Mouse (Mus musculus) heart, embryonic 15.5 days (tissue): ENCODE data around the gene Prim1. TPM values are rescaled to one million over a fixed set of nuclear protein-coding genes. Genes with fewer than 3 reads are reported as not detected.
A peak's percentile ranks its signal among the peaks of the same experiment; 100 is the strongest.
"Not testable (repeated sequence)": the region's sequence is repeated elsewhere in the genome, so short reads cannot be mapped to it uniquely, and the experiment has no call there.

ENCODE experiments used
- ATAC-seq: fragments of 200-750 bp; cut with Nextera tagmentation; replicated peaks from 2 replicates; pipeline ENCODE4 v1.8.0; 2017; ENCODE audit warnings: low read depth, moderate TSS enrichment; ENCODE audit not compliant: insufficient number of reproducible peaks, insufficient read depth, low FRiP score
- H3K27ac ChIP-seq: fragments of 300-500 bp; sonication (generic); 2 replicates; pipeline ENCODE4 v1.5.1; 2015; ENCODE audit warnings: mild to moderate bottlenecking, inconsistent platforms
- H3K27me3 ChIP-seq: fragments of 300-500 bp; sonication (generic); 2 replicates; pipeline ENCODE4 v1.6.1; 2015; ENCODE audit warnings: inconsistent platforms
- H3K36me3 ChIP-seq: fragments of 300-500 bp; sonication (generic); 2 replicates; pipeline ENCODE4 v1.6.1; 2015; ENCODE audit warnings: mild to moderate bottlenecking, inconsistent platforms
- H3K4me1 ChIP-seq: fragments of 300-500 bp; sonication (generic); replicated peaks from 2 replicates; pipeline ENCODE4 v1.6.1; 2015; ENCODE audit warnings: inconsistent platforms
- H3K4me2 ChIP-seq: fragments of 300-500 bp; sonication (generic); 2 replicates; pipeline ENCODE4 v1.6.1; 2015; ENCODE audit warnings: inconsistent platforms, mild to moderate bottlenecking, moderate library complexity
- H3K4me3 ChIP-seq: fragments of 300-500 bp; sonication (generic); 2 replicates; pipeline ENCODE4 v1.5.1; 2015; ENCODE audit warnings: mild to moderate bottlenecking, inconsistent platforms
- H3K9ac ChIP-seq: fragments of 300-500 bp; sonication (generic); 2 replicates; pipeline ENCODE4 v1.6.1; 2015; ENCODE audit warnings: mild to moderate bottlenecking, inconsistent platforms
- H3K9me3 ChIP-seq: fragments of 300-500 bp; sonication (generic); replicated peaks from 2 replicates; pipeline ENCODE4 v1.6.1; 2016; ENCODE audit warnings: inconsistent platforms
- WGBS: fragments of 180-500 bp; shearing (Covaris S2); methylation state at CpG from one replicate; pipeline ENCODE4 v1.1.7; 2015; ENCODE audit warnings: mixed read lengths; 5-methylcytosine and 5-hydroxymethylcytosine counted together
- polyA plus RNA-seq: library from polyadenylated mRNA; unstranded; fragments of >200 nt; fragmentation: Nextera tagmentation; extraction: Ambion mirVana; gene quantifications from 2 replicates; pipeline ENCODE4 v1.2.1, GENCODE M21; 2015

Prim1 gene
- polyA plus RNA-seq, 1 experiment from 2014 or later = 41.5 TPM

- H3K4me3 ChIP-seq = peak overlapping the region; percentile 84
- peak overlapping the region; percentile 76 for H3K9ac ChIP-seq
- peak overlapping the region; percentile 98 for H3K27ac ChIP-seq
- H3K4me2 ChIP-seq = peak overlapping the region; percentile 85
- no peaks in the 10 kb centered on the region for H3K9me3 ChIP-seq
- H3K36me3 ChIP-seq = no peaks in the 10 kb centered on the region
- H3K27me3 ChIP-seq = no peaks in the 10 kb centered on the region
- H3K4me1 ChIP-seq = peaks cover 22% of the 10 kb centered on the region
- ATAC-seq = no peak; the same call in 1 of the 2 replicates
- WGBS = 1% methylated on average over 18 of the region's 18 CpGs
Observed at GRCm38 (mm10) chr10:128058184-128058583, 43.2 kb downstream of the Prim1 start.

- Histone ChIP-seq H3K4me2 (peak within 1 kb of the TSS; percentile 85), H3K27me3 (no peaks in the 10 kb centered on the region), H3K27ac (peak within 1 kb of the TSS; percentile 98), H3K36me3 (no peaks in the 10 kb centered on the region; the same call in 1 of the 2 replicates), H3K9ac (peak within 1 kb of the TSS; percentile 83), H3K4me3 (peak within 1 kb of the TSS; percentile 84), H3K9me3 (no peaks in the 10 kb centered on the region), H3K4me1 (peaks cover 22% of the 10 kb centered on the region)
- peak; percentile 92 for ATAC-seq
- WGBS = under 1% methylated on average over 49 of the region's 72 CpGs
Observed at GRCm38 (mm10) chr10:128058601-128059151, 43.7 kb downstream of the Prim1 start, which contains the start of gene Ptges3. TSS of gene Ptges3 (plus strand) at chr10:128058954.

- peak overlapping the region; percentile 83 for H3K9ac ChIP-seq
- H3K4me3 ChIP-seq = peak overlapping the region; percentile 84
- H3K9me3 ChIP-seq = no peaks in the 10 kb centered on the region
- peak overlapping the region; percentile 98 for H3K27ac ChIP-seq
- peaks cover 24% of the 10 kb centered on the region for H3K4me1 ChIP-seq
- H3K4me2 ChIP-seq = peak overlapping the region; percentile 85
- WGBS = under 1% methylated on average over 43 of the region's 62 CpGs
- ATAC-seq = peak; percentile 57
- H3K36me3 ChIP-seq = peaks cover 4% of the 10 kb centered on the region; the same call in 1 of the 2 replicates
- H3K27me3 ChIP-seq = no peaks in the 10 kb centered on the region
Observed at GRCm38 (mm10) chr10:128059207-128059981, 44.4 kb downstream of the Prim1 start.

GRCm38 (mm10) chr10:128061109-128061508 is 46.1 kb downstream of the Prim1 start:
- 85% methylated on average over 5 of the region's 5 CpGs for WGBS
- Histone ChIP-seq H3K4me1 (peaks cover 24% of the 10 kb centered on the region), H3K27me3 (no peaks in the 10 kb centered on the region), H3K9ac (peak overlapping the region; percentile 83; the same call in 1 of the 2 replicates), H3K9me3 (no peaks in the 10 kb centered on the region), H3K4me2 (peak overlapping the region; percentile 85), H3K4me3 (peak overlapping the region; percentile 84), H3K36me3 (peaks cover 4% of the 10 kb centered on the region; the same call in 1 of the 2 replicates), H3K27ac (no peak overlapping the region)
- ATAC-seq = no peak

GRCm38 (mm10) chr10:128062221-128062989 is 47.4 kb downstream of the Prim1 start:
- ATAC-seq = no peak
- H3K4me2 ChIP-seq = no peak overlapping the region
- H3K36me3 ChIP-seq = peaks cover 4% of the 10 kb centered on the region; the same call in 1 of the 2 replicates
- 93% methylated on average over 6 of the region's 6 CpGs for WGBS
- H3K27ac ChIP-seq = no peak overlapping the region
- H3K27me3 ChIP-seq = no peaks in the 10 kb centered on the region
- H3K4me1 ChIP-seq = peaks cover 24% of the 10 kb centered on the region
- H3K4me3 ChIP-seq = no peak overlapping the region
- H3K9ac ChIP-seq = no peak overlapping the region
- H3K9me3 ChIP-seq = no peaks in the 10 kb centered on the region

GRCm38 (mm10) chr10:128066072-128066471 is 51.1 kb downstream of the Prim1 start:
- H3K4me1 ChIP-seq = peaks cover 16% of the 10 kb centered on the region
- H3K36me3 ChIP-seq = peaks cover 24% of the 10 kb centered on the region
- 79% methylated on average over 5 of the region's 5 CpGs for WGBS
- H3K4me3 ChIP-seq = no peak overlapping the region
- H3K4me2 ChIP-seq = no peak overlapping the region
- H3K27ac ChIP-seq = no peak overlapping the region
- no peak for ATAC-seq
- no peaks in the 10 kb centered on the region for H3K27me3 ChIP-seq
- H3K9ac ChIP-seq = no peak overlapping the region
- H3K9me3 ChIP-seq = no peaks in the 10 kb centered on the region

- H3K4me3 ChIP-seq = no peak overlapping the region
- 80% methylated on average over 4 of the region's 4 CpGs for WGBS
- H3K27me3 ChIP-seq = no peaks in the 10 kb centered on the region
- peaks cover 5% of the 10 kb centered on the region; the same call in 1 of the 2 replicates for H3K4me1 ChIP-seq
- no peaks in the 10 kb centered on the region for H3K9me3 ChIP-seq
- no peak overlapping the region for H3K4me2 ChIP-seq
- H3K36me3 ChIP-seq = peaks cover 51% of the 10 kb centered on the region
- H3K9ac ChIP-seq = no peak overlapping the region
- H3K27ac ChIP-seq = no peak overlapping the region
- no peak for ATAC-seq
Observed at GRCm38 (mm10) chr10:128069201-128069600, 54.2 kb downstream of the Prim1 start.

GRCm38 (mm10) chr10:128070432-128070831 is 55.5 kb downstream of the Prim1 start:
- H3K9me3 ChIP-seq, H3K27ac ChIP-seq, H3K27me3 ChIP-seq, H3K4me3 ChIP-seq, H3K4me1 ChIP-seq, ATAC-seq, H3K4me2 ChIP-seq, H3K9ac ChIP-seq: not testable (repeated sequence)
- 94% methylated on average over 2 of the region's 2 CpGs for WGBS
- H3K36me3 ChIP-seq = peaks cover 58% of the 10 kb centered on the region

GRCm38 (mm10) chr10:128078269-128078668 is 63.3 kb downstream of the Prim1 start:
- not testable (repeated sequence) for ATAC-seq, H3K4me3 ChIP-seq, H3K4me1 ChIP-seq, H3K27ac ChIP-seq, H3K27me3 ChIP-seq, H3K9me3 ChIP-seq, H3K9ac ChIP-seq, H3K4me2 ChIP-seq
- peaks cover 35% of the 10 kb centered on the region for H3K36me3 ChIP-seq
- WGBS = 82% methylated on average over 5 of the region's 5 CpGs
